Mouse (Mus musculus): ENCODE measurements at regions not wholly inside any gene's neighbourhood (a gene's known extent, or its start where the extent isn't known, plus 50 kb on each side); places are given as distances from the start of the nearest gene placed in this dataset.

- ATAC-seq (ENCODE audit: poor library complexity, severe bottlenecking), result no peak
Measured at GRCm38 (mm10) chr17:89592826-89593225, 317.4 kb downstream of the Gm10184 start.

- no peak for ATAC-seq (ENCODE audit: poor library complexity, severe bottlenecking)
Measured at GRCm38 (mm10) chr17:89559506-89559905, 350.7 kb downstream of the Gm10184 start.

GRCm38 (mm10) chr17:89554754-89555153, 354.3 kb upstream of the Fshr start:
- ATAC-seq (ENCODE audit: poor library complexity, severe bottlenecking), result no peak

- ATAC-seq (ENCODE audit: poor library complexity, severe bottlenecking), result no peak
Measured at GRCm38 (mm10) chr17:89553597-89553996, 353.1 kb upstream of the Fshr start.

GRCm38 (mm10) chr17:89550758-89551157, 350.3 kb upstream of the Fshr start:
- no peak for ATAC-seq (ENCODE audit: poor library complexity, severe bottlenecking)

GRCm38 (mm10) chr17:89521912-89522311, 321.4 kb upstream of the Fshr start:
- no peak for ATAC-seq (ENCODE audit: poor library complexity, severe bottlenecking)

DNA sequence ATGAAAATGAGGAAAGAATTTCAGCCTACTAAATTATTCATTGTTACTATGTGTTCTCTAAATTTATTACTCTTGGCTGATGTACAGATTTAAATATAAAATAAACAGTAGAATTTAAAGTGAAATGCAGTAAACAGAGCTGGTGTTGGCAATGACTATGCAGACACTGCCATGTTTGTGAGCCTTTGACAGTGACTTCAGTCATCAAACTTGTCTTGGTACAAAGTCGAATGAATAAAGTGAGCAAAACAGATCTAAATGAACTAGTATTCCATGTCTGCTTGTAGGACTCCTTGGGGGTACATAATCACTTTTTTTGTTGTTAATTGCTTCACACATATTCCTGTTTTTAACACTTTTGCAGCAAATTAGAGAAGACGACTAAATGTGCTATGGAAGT, 318.9 kb upstream of the Fshr start:
- ATAC-seq (ENCODE audit: poor library complexity, severe bottlenecking), result no peak

GRCm38 (mm10) chr17:89505288-89505687, 304.8 kb upstream of the Fshr start:
- ATAC-seq (ENCODE audit: poor library complexity, severe bottlenecking), result no peak

DNA sequence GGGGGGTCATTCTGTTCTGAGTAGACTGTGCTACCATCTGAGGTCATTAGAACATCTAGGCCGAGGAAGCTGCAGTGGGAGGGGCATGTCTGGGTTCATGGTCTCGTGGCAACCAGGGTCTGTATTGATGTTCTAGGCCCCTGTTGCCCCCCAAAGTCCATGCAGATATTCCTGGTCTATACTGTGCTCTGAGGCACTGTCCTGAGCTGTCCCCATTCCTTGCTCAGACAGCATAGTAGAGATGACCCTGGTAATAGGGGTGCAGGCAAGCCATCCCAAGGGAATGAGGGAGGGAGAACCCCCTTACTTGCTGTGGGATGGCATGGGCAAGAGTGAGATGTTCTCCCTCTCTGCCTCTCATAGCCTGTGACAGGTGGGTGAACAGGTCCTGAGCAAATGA, 293.1 kb upstream of the Fshr start:
- ATAC-seq (ENCODE audit: poor library complexity, severe bottlenecking), result no peak

DNA sequence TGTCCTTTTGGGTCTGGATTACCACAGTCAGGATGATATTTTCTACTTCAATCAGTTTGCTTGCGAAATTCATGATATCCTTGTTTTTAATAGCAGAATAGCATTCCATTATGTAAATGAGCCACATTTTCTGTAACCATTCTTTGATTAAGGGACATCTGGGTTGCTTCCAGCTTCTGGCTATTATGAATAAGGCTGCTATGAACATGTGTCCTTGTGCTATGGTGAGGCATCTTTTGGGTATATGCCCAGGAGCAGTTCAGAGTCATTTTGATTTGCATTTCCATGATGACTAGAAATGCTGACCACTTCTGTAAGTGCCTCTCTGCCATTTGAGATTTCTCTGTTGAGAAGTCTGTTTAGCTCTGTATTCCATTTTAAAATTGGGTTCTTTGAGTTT, 266.0 kb upstream of the Fshr start:
- ATAC-seq (ENCODE audit: poor library complexity, severe bottlenecking), result no peak

GRCm38 (mm10) chr17:89465883-89466282, 265.4 kb upstream of the Fshr start:
- no peak for ATAC-seq (ENCODE audit: poor library complexity, severe bottlenecking)

DNA sequence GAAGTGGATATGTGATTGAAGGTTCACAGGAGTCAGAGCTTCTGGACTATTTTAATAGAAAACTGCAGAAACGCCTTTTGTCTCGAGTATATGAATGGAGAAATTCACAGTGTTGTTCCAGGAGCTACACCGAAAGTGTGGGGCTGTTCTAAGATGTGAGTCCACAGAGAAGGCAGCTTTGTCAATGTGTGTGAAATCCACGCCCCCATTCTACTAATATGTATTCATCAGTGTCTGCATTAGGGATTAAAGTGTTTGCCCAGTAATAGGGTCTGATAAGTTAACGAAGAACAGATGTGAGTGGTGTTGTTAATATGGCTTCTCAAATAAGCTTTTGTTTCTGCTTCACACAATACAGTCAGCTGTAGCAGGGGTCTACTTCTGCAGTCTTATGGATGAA, 260.0 kb upstream of the Fshr start:
- no peak for ATAC-seq (ENCODE audit: poor library complexity, severe bottlenecking)

- ATAC-seq (ENCODE audit: poor library complexity, severe bottlenecking), result peak; percentile 63
Measured at GRCm38 (mm10) chr17:89454301-89454700, 253.8 kb upstream of the Fshr start.

DNA sequence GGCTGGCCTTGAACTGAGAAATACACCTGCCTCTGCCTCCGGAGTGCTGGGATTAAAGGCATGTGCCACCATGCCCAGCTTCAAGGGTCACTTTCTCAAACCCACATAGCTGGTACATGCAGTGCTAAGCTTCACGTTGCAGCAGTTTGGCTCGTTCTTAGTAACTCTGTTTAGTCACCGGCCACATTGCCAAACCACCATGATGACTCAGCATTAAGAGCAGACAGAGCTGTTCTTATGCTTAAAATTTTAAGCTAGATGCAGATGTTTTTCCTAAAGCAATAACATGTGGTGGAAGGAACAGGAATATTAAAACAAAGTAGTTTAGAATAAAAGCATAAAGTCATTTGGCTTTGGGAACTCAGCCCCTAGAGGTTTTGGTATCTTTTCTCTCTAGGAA, 250.2 kb upstream of the Fshr start:
- ATAC-seq (ENCODE audit: poor library complexity, severe bottlenecking), result peak; percentile 79

- no peak for ATAC-seq (ENCODE audit: poor library complexity, severe bottlenecking)
Measured at GRCm38 (mm10) chr17:89449391-89449790, 248.9 kb upstream of the Fshr start.

GRCm38 (mm10) chr17:89434288-89434687, 233.8 kb upstream of the Fshr start:
- ATAC-seq (ENCODE audit: poor library complexity, severe bottlenecking), result no peak

DNA sequence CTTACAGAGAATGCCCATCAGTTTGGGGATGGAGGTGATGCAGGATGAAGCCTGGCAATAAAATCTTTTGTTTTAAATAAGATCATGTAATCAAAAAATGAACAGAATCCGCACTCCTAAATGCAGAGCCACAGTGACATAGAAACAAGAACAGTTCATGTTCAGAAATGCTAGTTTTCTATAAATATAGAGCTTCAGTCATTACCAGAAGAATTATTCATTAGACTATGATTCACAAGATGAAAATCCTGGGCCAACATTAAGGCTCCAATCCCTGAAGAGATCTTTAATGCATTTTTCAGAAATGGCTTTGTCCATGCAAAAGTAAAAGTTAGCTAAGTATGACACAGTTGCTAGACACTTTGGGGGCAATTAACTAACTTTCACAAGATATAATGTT, 209.6 kb upstream of the Fshr start:
- no peak for ATAC-seq (ENCODE audit: poor library complexity, severe bottlenecking)

DNA sequence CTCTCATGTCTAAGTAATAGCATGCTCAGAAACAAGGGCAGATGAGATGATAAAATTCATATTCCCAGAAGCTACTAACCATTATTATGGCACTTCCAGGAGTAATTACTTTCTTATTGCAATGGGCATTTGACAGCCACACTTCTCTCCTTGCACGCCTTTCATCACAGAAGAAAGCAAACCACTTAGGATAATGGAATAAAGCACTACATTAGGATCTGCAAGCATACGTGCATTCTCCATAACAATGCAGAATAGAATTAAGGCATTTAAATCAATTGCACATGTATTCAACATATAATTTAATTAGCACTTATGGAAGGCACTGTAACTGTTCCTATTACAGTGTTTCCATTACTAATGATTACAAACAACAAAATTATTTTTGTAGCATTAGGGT, 205.1 kb upstream of the Fshr start:
- no peak for ATAC-seq (ENCODE audit: poor library complexity, severe bottlenecking)

DNA sequence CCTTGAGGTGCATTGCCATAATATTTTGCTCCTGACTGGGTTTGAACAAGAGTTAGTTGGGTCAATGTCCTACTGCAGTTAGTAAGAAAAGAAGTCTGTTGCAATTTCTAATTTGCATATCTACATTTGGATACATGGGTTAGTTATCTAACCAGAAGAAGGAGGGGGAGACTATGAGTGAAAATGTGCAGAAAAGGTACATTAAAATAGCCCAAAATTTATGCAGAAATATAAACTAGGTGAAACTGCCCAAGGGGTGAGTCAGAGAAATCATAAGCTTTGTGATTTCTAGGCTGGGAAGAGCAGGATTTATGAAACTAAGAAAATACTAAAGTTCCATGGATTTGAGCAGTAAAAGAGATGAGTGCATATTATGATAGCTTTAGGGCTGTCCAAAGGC, 156.8 kb upstream of the Fshr start:
- no peak for ATAC-seq (ENCODE audit: poor library complexity, severe bottlenecking)

GRCm38 (mm10) chr17:89340497-89341205, 140.2 kb upstream of the Fshr start:
- ATAC-seq (ENCODE audit: poor library complexity, severe bottlenecking), result no peak

- ATAC-seq (ENCODE audit: poor library complexity, severe bottlenecking), result no peak
Measured at GRCm38 (mm10) chr17:89319602-89320288, 119.3 kb upstream of the Fshr start.

DNA sequence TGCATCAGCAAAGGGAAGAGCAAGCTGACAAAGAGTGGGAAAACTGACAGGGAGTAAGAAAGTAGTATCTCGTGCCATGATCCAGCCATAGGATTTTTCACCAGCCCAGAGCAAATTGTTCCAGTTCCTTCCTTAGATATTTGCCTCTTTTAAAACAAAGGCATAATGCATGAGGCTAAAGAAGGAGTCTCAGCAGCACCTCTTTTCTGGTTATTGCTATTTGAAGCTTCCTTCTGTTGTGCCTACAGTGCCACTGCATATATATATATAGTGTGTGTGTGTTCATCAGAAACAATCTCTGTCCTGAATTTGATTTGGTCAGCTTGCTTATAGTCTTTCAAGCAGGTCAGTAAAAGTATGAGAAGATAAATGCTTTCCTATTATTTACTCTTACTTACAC, 117.9 kb upstream of the Fshr start:
- no peak for ATAC-seq (ENCODE audit: poor library complexity, severe bottlenecking)

DNA sequence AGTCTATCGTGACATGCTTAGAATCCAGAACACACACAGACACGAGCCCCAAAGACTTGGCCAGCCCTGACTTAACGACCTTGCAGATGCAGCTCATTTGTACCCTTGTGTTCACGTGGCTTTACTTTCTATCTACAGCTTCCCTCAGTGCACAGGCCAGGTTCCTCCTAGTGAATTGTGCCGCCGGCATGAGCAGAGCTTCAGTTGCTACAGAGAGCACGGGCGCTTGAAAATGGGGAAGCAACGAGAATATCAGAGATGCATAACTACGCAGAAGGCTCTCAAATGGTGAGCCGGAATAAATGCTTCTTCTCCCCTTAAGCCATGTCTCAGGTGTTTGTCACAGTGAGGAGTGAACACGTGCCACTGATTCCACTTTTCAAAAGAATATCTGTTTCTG, 110.7 kb upstream of the Fshr start:
- ATAC-seq (ENCODE audit: poor library complexity, severe bottlenecking), result 0 out of 2 replicates have a peak, but pooled peaks have one; percentile 12
